Mouse (Mus musculus) adipose tissue, adult 10 weeks (tissue): Measurements from ENCODE around the gene Nepro. TPM values are rescaled to one million over a fixed set of nuclear protein-coding genes. Genes with fewer than 3 reads are reported as not detected.

Source experiments
- polyA plus RNA-seq: library from polyadenylated mRNA; stranded (reverse); fragments of 350-450 nt; fragmentation: Illumina TruSeq; extraction: RNeasy Lipid Tissue Mini Kit (QIAGEN cat#74804); gene quantifications from one replicate; pipeline ENCODE4 v1.2.3, GENCODE M21; 2014; ENCODE audit warnings: low read depth, low replicate concordance

Nepro gene
- 6.7 TPM for polyA plus RNA-seq

GRCm38 (mm10) chr16:44724083-44724787, at the start of gene Nepro:
TSS of gene Nepro (plus strand) at chr16:44724301.

GRCm38 (mm10) chr16:44745866-44746562, 21.9 kb downstream of the Nepro start, which contains the start of gene Gtpbp8:
TSS of gene Gtpbp8 (minus strand) at chr16:44746363.

GRCm38 (mm10) chr16:44765555-44766319, 41.6 kb downstream of the Nepro start, which contains the start of gene Cd200r1:
TSS of gene Cd200r1 (plus strand) at chr16:44765736.

Other genes starting within 250 kb of the Nepro start
- gene Boc, start 165.4 kb upstream of the Nepro start, polyA plus RNA-seq: 22.3 TPM
- 15.0 TPM for gene Gtpbp8, start 22.1 kb downstream of the Nepro start, polyA plus RNA-seq
- gene Cd200r1, start 41.4 kb downstream of the Nepro start, polyA plus RNA-seq: 3.3 TPM
- 0.65 TPM for gene Cd200r4, start 87.4 kb downstream of the Nepro start, polyA plus RNA-seq
- gene Cd200r2, start 142.8 kb downstream of the Nepro start, polyA plus RNA-seq: not detected
- gene Cd200r3, start 219.4 kb downstream of the Nepro start, polyA plus RNA-seq: 0.30 TPM